Mouse (Mus musculus) brain, embryonic 14.5 days (tissue): ENCODE measurements around the gene Gm17657.

Experiments
- CTCF ChIP-seq: fragments of 200-500 bp; IDR thresholded peaks from 2 replicates; pipeline ENCODE4 v1.5.1; 2012; ENCODE audit warnings: inconsistent platforms, mild to moderate bottlenecking, moderate library complexity, borderline replicate concordance; ENCODE audit not compliant: insufficient read depth, insufficient read length; ENCODE audit errors: extremely low read depth
- POLR2A ChIP-seq: fragments of 200-500 bp; IDR thresholded peaks from 2 replicates; pipeline ENCODE4 v1.6.1; 2012; ENCODE audit warnings: mild to moderate bottlenecking, inconsistent platforms, borderline replicate concordance; ENCODE audit not compliant: poor library complexity, insufficient read depth, insufficient read length, severe bottlenecking; ENCODE audit errors: extremely low read depth

DNA sequence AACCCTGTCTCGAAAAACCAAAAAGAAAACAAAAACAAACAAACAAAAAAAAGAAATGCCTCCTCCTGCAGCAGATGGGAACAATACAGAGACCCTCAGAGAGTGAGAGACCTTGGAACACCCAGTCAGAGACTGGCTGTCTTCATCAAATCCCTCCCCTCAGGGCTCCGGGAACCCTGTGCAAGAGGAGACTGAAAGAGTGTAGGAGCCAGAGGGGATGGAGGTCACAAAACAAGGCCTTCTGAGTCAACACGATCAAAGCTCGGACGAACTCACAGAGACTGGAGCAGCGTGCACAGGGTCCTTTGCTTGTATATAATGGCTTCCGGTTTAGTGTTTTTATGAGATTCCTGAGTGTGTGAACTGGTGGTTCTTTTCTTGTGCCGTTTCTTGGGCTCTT lies 9.0 kb downstream of the Gm17657 start:
- no peak for TF ChIP-seq POLR2A
- no peak for TF ChIP-seq CTCF
